Mouse (Mus musculus): Measurements from ENCODE around the gene Cxcl10. TPM values are rescaled to one million over a fixed set of nuclear protein-coding genes. Genes with fewer than 3 reads are reported as not detected.
"Not testable (repeated sequence)": the region's sequence is repeated elsewhere in the genome, so short reads cannot be mapped to it uniquely, and the experiment has no call there.

The Cxcl10 gene
- polyA plus RNA-seq, 1 experiment from 2014 or later = 29.8 TPM

- Histone ChIP-seq H3K4me3 (ENCODE audit: inconsistent target) (no peak overlapping the region), H3K36me3 (ENCODE audit: inconsistent target) (no peaks in the 10 kb centered on the region), H3K27ac (no peak overlapping the region), H3K79me2 (ENCODE audit: inconsistent target) (no peaks in the 10 kb centered on the region)
- WGBS (ENCODE audit: missing documents) = 34% methylated on average over 10 of the region's 12 CpGs
Observed at GRCm38 (mm10) chr5:92358033-92358432, 9.3 kb upstream of the Cxcl10 start.

DNA sequence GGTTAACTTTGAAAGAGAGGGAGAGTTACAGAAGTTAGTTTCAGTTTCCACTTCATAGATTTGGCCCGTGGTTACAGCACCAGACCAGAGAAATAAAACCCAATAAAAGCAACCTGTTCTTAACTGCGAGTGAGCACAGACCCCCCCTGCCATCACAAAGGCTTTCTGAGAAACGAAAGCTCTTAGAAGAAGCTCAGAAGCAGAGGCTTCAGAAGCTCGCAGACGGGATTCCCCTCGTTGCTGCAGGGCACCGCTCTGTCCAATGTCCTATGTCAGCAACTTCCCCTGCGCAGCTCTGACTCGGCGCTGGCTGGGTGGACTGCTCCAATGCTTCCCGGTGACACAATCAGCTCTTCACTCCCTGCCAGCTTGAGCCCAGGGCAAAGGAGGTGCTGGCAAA, 4.8 kb upstream of the Cxcl10 start:
- peak overlapping the region; percentile 83 for H3K27ac ChIP-seq
- H3K79me2 ChIP-seq (ENCODE audit: inconsistent target) = no peaks in the 10 kb centered on the region
- WGBS (ENCODE audit: missing documents) = 3% methylated on average over 11 of the region's 11 CpGs
- H3K4me3 ChIP-seq (ENCODE audit: inconsistent target) = peak overlapping the region; percentile 43
- no peaks in the 10 kb centered on the region for H3K36me3 ChIP-seq (ENCODE audit: inconsistent target)

- 82% methylated on average over 4 of the region's 4 CpGs for WGBS (ENCODE audit: missing documents)
- H3K36me3 ChIP-seq (ENCODE audit: inconsistent target); H3K79me2 ChIP-seq (ENCODE audit: inconsistent target); H3K4me3 ChIP-seq (ENCODE audit: inconsistent target): not testable (repeated sequence)
- peak overlapping the region; percentile 83 for H3K27ac ChIP-seq
Observed at GRCm38 (mm10) chr5:92352716-92353115, 4.0 kb upstream of the Cxcl10 start.

GRCm38 (mm10) chr5:92349731-92350130, 1.0 kb upstream of the Cxcl10 start:
- H3K36me3 ChIP-seq (ENCODE audit: inconsistent target) = no peaks in the 10 kb centered on the region
- H3K27ac ChIP-seq = no peak overlapping the region
- 80% methylated on average over 7 of the region's 7 CpGs for WGBS (ENCODE audit: missing documents)
- no peak overlapping the region for H3K4me3 ChIP-seq (ENCODE audit: inconsistent target)
- H3K79me2 ChIP-seq (ENCODE audit: inconsistent target) = no peaks in the 10 kb centered on the region

DNA sequence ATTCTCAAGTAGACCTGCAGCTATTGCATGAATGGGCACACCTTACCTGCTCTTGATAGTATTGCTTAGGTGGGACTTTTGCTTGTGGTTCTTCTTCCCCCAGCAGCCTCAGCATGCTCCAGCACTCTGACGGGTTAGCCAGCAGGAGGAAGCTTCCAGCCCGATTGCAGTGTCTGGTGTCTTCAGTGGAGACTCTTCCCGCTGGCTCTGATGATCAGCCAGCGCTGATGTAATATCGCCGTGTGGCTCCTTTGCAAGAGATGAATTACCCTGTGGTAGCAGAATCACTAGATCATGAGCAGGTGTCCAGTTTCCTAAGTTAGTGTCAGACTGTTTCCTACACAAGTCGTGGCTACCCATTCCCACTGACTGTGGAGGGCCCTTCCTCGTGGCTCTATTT, 3.7 kb downstream of the Cxcl10 start:
- WGBS (ENCODE audit: missing documents) = 78% methylated on average over 8 of the region's 8 CpGs
- H3K4me3 ChIP-seq (ENCODE audit: inconsistent target) = no peak overlapping the region
- H3K79me2 ChIP-seq (ENCODE audit: inconsistent target) = no peaks in the 10 kb centered on the region
- no peak overlapping the region for H3K27ac ChIP-seq
- no peaks in the 10 kb centered on the region for H3K36me3 ChIP-seq (ENCODE audit: inconsistent target)

DNA sequence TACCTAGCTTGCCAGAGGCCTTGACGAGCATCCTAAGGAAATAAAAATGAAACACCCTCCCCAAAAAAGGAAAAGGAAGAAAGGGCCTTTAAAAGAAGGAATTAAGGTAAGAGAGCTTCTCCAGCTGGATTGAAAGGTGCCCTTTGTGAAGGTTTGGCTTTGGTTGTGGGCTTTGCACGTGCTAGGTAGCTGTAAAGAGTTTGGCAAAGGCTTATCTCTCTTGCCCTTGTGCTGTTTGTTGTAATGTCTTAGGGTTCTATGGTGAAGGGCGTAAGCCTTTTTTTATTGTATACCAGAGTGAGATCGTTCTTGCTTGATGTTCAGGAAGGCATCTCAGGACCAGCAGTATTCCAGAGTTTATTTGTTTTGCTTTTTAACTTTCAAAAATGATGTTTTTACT, 8.1 kb downstream of the Cxcl10 start:
- no peak overlapping the region for H3K27ac ChIP-seq
- 79% methylated on average over 4 of the region's 4 CpGs for WGBS (ENCODE audit: missing documents)
- H3K79me2 ChIP-seq (ENCODE audit: inconsistent target) = no peaks in the 10 kb centered on the region
- H3K4me3 ChIP-seq (ENCODE audit: inconsistent target) = no peak overlapping the region
- no peaks in the 10 kb centered on the region for H3K36me3 ChIP-seq (ENCODE audit: inconsistent target)

DNA sequence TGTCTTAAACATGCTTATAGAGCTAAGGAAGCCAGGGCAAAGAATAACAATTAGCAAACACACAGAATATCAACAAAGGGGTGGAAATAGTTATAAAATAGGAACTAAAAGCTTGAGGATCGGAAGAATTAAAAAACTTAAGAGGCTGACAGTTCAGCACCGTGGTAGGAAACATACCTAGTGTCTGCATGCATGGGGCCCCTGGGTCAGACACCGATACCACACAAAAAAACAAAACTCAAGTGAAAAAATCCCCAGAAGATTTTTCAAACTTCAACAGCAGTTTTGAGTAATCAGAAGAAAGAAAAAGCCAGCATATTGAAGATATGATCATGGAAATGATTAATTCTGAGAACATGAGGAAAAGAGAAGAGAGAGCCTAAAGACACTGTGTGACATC, 11.9 kb downstream of the Cxcl10 start:
- Histone ChIP-seq H3K79me2 (ENCODE audit: inconsistent target) (no peaks in the 10 kb centered on the region), H3K36me3 (ENCODE audit: inconsistent target) (no peaks in the 10 kb centered on the region), H3K27ac (no peak overlapping the region), H3K4me3 (ENCODE audit: inconsistent target) (no peak overlapping the region)
- WGBS (ENCODE audit: missing documents) = 56% methylated on average over 3 of the region's 3 CpGs

- Histone ChIP-seq H3K79me2 (ENCODE audit: inconsistent target) (no peaks in the 10 kb centered on the region), H3K36me3 (ENCODE audit: inconsistent target) (no peaks in the 10 kb centered on the region), H3K27ac (peak overlapping the region; percentile 17; the same call in 1 of the 2 replicates), H3K4me3 (ENCODE audit: inconsistent target) (peak overlapping the region; percentile 4; the same call in 1 of the 2 replicates)
- WGBS (ENCODE audit: missing documents) = 11% methylated on average over 9 of the region's 9 CpGs
Observed at GRCm38 (mm10) chr5:92332359-92332840, 16.3 kb downstream of the Cxcl10 start.

- peak within 1 kb of the TSS; percentile 4; the same call in 1 of the 2 replicates for H3K4me3 ChIP-seq (ENCODE audit: inconsistent target)
- no peaks in the 10 kb centered on the region for H3K36me3 ChIP-seq (ENCODE audit: inconsistent target)
- H3K27ac ChIP-seq = peak within 1 kb of the TSS; percentile 17; the same call in 1 of the 2 replicates
- 87% methylated on average over 17 of the region's 17 CpGs for WGBS (ENCODE audit: missing documents)
- H3K79me2 ChIP-seq (ENCODE audit: inconsistent target) = no peaks in the 10 kb centered on the region
Observed at GRCm38 (mm10) chr5:92331635-92332338, 16.9 kb downstream of the Cxcl10 start, which contains the start of gene Art3. Gene Art3 (plus strand): TSS chr5:92331827.

DNA sequence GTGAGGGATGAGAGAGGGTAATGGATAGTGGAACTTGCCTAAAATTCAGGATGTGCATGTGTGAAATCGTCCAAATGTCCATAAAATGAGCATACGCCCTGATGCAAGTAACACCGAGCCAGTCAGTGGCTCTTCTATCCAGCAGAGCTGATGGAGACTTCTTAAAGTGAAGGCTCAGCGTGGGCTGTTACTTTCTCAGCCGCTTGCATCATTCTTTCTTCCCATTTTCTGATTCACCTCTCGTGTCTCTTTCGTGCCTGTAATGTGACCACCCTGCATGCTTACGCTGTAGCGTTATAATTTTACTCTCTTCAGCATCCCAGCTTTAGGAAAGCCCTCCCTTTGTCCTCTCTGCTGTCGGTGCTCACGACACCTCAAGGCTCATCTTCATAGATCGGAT, 17.6 kb downstream of the Cxcl10 start:
- H3K27ac ChIP-seq = no peak overlapping the region
- no peaks in the 10 kb centered on the region for H3K79me2 ChIP-seq (ENCODE audit: inconsistent target)
- H3K4me3 ChIP-seq (ENCODE audit: inconsistent target) = no peak overlapping the region
- WGBS (ENCODE audit: missing documents) = 57% methylated on average over 12 of the region's 12 CpGs
- H3K36me3 ChIP-seq (ENCODE audit: inconsistent target) = no peaks in the 10 kb centered on the region

GRCm38 (mm10) chr5:92327929-92328328, 20.8 kb downstream of the Cxcl10 start, which contains the start of gene Cxcl9:
Gene Cxcl9 (minus strand): TSS chr5:92328079.
- Histone ChIP-seq H3K27ac (no peak within 1 kb of the TSS), H3K4me3 (ENCODE audit: inconsistent target) (no peak within 1 kb of the TSS), H3K79me2 (ENCODE audit: inconsistent target) (no peaks in the 10 kb centered on the region), H3K36me3 (ENCODE audit: inconsistent target) (no peaks in the 10 kb centered on the region)
- WGBS (ENCODE audit: missing documents) = 63% methylated on average over 7 of the region's 7 CpGs

DNA sequence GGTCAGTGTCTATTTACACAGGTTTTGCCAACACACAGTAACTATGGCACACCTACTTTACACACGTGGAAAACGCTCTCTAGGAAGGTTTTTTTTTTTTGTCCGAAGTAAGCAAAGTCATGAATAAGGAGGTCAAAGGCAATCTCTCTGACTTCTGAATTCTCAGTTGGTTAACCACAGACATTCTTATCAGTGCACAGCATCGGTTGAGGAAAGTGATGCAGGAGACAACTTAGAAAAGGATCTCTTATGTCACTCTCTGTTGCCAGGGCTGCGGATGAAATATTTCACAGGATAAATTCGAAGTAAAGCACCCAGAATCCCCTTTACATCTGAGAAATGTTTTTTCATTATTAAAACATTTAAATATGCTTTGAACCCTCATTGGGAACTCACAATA, 21.3 kb downstream of the Cxcl10 start:
- 12% methylated on average over 6 of the region's 6 CpGs for WGBS (ENCODE audit: missing documents)
- no peak overlapping the region for H3K4me3 ChIP-seq (ENCODE audit: inconsistent target)
- no peaks in the 10 kb centered on the region for H3K79me2 ChIP-seq (ENCODE audit: inconsistent target)
- no peak overlapping the region for H3K27ac ChIP-seq
- H3K36me3 ChIP-seq (ENCODE audit: inconsistent target) = no peaks in the 10 kb centered on the region

DNA sequence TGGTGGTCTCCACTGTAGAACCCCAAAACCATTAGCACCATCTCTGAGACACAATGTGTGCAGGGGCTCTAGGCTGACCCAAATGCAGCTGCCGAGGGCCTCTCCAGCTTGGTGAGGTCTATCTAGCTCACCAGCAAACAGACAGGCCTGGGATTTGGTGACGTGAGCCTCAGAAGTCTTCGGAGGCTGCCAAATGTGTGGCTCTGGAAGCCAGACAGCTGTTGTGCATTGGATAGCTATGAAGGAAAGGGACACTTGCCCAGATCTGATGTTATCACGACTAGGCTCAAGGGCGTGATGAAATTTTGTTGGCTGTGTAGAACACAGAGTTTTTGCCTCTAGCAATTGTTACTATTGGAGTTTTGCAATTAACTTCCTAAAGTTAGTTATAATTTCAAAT, 25.4 kb downstream of the Cxcl10 start:
- H3K27ac ChIP-seq = no peak overlapping the region

DNA sequence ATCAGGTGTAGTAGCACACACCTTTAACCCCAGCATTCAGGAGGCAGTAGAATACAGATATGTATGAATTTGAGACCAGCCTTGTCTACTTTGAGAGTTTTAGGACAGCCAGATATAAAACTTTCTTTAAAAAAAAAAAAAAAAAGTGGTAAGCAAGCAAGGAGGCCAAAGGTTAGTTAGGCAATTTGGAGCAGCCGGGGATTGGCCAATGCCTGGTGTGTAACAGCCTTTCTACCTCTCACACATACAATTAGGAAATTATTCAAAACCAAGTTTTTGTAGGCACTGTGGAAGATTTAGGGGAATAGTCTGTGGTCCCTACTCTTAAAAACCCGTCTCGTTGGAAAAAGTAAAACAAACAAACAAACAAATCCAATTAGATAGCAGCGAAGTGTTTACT, 26.1 kb downstream of the Cxcl10 start:
- no peak overlapping the region for H3K4me3 ChIP-seq (ENCODE audit: inconsistent target)
- 85% methylated on average over 4 of the region's 4 CpGs for WGBS (ENCODE audit: missing documents)
- H3K27ac ChIP-seq = no peak overlapping the region
- H3K36me3 ChIP-seq (ENCODE audit: inconsistent target) = no peaks in the 10 kb centered on the region
- H3K79me2 ChIP-seq (ENCODE audit: inconsistent target) = no peaks in the 10 kb centered on the region

More for the DNA sequence above, 25.4 kb downstream of the Cxcl10 start:
- WGBS (ENCODE audit: missing documents) = 78% methylated on average over 4 of the region's 5 CpGs
- H3K79me2 ChIP-seq (ENCODE audit: inconsistent target) = no peaks in the 10 kb centered on the region
- H3K36me3 ChIP-seq (ENCODE audit: inconsistent target) = no peaks in the 10 kb centered on the region
- no peak overlapping the region for H3K4me3 ChIP-seq (ENCODE audit: inconsistent target)

- 72% methylated on average over 8 of the region's 8 CpGs for WGBS (ENCODE audit: missing documents)
- no peak overlapping the region for H3K27ac ChIP-seq
- no peaks in the 10 kb centered on the region for H3K79me2 ChIP-seq (ENCODE audit: inconsistent target)
- no peak overlapping the region for H3K4me3 ChIP-seq (ENCODE audit: inconsistent target)
- no peaks in the 10 kb centered on the region for H3K36me3 ChIP-seq (ENCODE audit: inconsistent target)
Observed at GRCm38 (mm10) chr5:92321631-92322400, 26.9 kb downstream of the Cxcl10 start.

Data from macrophage (primary cell).